Mouse (Mus musculus) intestine, postnatal 0 days (tissue): ENCODE measurements around the gene Cbx2. TPM values are rescaled to one million over a fixed set of nuclear protein-coding genes. Genes with fewer than 3 reads are reported as not detected.

Experiments used
- ATAC-seq: fragments of 200-750 bp; cut with Nextera tagmentation; 2 replicates; pipeline ENCODE4 v1.8.0; 2017; ENCODE audit warnings: mild to moderate bottlenecking, moderate TSS enrichment, moderate library complexity
- H3K27ac ChIP-seq: fragments of 300-500 bp; sonication (generic); 2 replicates; pipeline ENCODE4 v1.5.1; 2014; ENCODE audit warnings: mild to moderate bottlenecking, low read depth, low read length, moderate library complexity
- H3K27me3 ChIP-seq: fragments of 300-500 bp; sonication (generic); replicated peaks from 2 replicates; pipeline ENCODE4 v1.6.1; 2014; ENCODE audit warnings: low read length, mixed read lengths; ENCODE audit not compliant: control insufficient read depth, insufficient read depth
- H3K36me3 ChIP-seq: fragments of 300-500 bp; sonication (generic); 2 replicates; pipeline ENCODE4 v1.6.1; 2014; ENCODE audit warnings: mild to moderate bottlenecking, moderate library complexity; ENCODE audit not compliant: control insufficient read depth, insufficient read depth
- H3K4me1 ChIP-seq: fragments of 300-500 bp; sonication (generic); replicated peaks from 2 replicates; pipeline ENCODE4 v1.6.1; 2014; ENCODE audit warnings: antibody characterized with exemption, low read length, mixed read lengths; ENCODE audit not compliant: control insufficient read depth, insufficient read depth
- H3K4me2 ChIP-seq: fragments of 300-500 bp; sonication (generic); replicated peaks from 2 replicates; pipeline ENCODE4 v1.6.1; 2014; ENCODE audit warnings: low read depth, mild to moderate bottlenecking, moderate library complexity
- H3K4me3 ChIP-seq: fragments of 300-500 bp; sonication (generic); 2 replicates; pipeline ENCODE4 v1.5.1; 2014; ENCODE audit warnings: low read depth, low read length
- H3K9ac ChIP-seq: fragments of 300-500 bp; sonication (generic); 2 replicates; pipeline ENCODE4 v1.6.1; 2014; ENCODE audit warnings: mild to moderate bottlenecking, low read depth, low read length
- H3K9me3 ChIP-seq: fragments of 300-500 bp; sonication (generic); 2 replicates; pipeline ENCODE4 v1.6.1; 2016; ENCODE audit warnings: mixed run types; ENCODE audit not compliant: control insufficient read depth
- CTCF ChIP-seq: sonication (generic); IDR thresholded peaks from 2 replicates; pipeline ENCODE4 v1.5.1; 2016; ENCODE audit warnings: low read depth, mild to moderate bottlenecking, control low read depth, antibody characterized with exemption, moderate library complexity
- WGBS: fragments of 180-500 bp; shearing (Covaris S2); extraction: QIAGEN DNeasy Blood & Tissue Kit; methylation state at CpG from one replicate; pipeline ENCODE4 v1.1.7; 2014; 5-methylcytosine and 5-hydroxymethylcytosine counted together
- polyA plus RNA-seq: library from polyadenylated mRNA; unstranded; fragments of >200 nt; fragmentation: Nextera tagmentation; extraction: Ambion mirVana; gene quantifications from 2 replicates; pipeline ENCODE4 v1.2.1, GENCODE M21; 2015

The Cbx2 gene
- polyA plus RNA-seq, 1 experiment from 2014 or later: 4.9 TPM

DNA sequence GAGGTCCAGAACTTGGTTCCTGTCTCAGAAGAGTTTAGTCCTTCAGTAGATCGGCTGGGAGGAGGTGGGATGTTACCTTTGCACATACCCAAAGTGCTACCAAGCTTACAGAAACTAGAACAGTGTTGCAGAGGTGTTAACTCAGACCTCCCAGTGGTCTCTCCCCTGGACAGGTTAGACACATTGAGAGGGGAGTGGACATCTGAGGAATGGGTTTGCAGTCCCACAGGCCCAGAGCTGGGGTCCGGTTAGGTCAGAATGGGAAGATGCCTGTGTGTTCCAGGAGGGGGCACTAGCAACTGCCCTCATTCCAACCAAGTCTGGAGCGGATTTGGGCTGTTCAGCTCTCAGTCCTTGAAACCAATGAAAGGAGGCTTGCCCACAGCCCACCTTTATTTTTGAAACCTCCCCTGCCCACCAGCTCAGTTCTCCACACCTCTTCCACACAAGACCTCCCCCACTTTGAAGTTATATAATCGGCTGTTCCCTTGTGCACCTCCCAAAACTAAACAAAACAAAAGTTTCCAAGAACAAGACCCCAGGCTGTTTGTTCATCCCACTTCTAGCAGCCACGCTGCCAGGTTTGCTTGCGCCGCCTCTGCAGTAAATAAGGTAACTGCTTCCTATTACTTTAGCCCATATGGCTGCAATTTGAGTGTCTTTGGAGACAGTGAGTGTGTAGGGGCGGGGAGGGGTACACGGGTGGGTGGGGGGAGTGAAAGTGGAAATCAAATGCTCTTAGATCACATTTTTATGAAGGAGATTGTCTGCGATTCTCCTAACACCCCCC is 21.2 kb downstream of the Cbx2 start:
- no peak overlapping the region for H3K27ac ChIP-seq
- H3K4me2 ChIP-seq: peak overlapping the region; percentile 39; the same call in 1 of the 2 replicates
- H3K9ac ChIP-seq: no peak overlapping the region
- no peak for ATAC-seq
- H3K9me3 ChIP-seq: no peaks in the 10 kb centered on the region
- peaks cover 77% of the 10 kb centered on the region for H3K27me3 ChIP-seq
- 5% methylated on average over 10 of the region's 10 CpGs for WGBS
- H3K36me3 ChIP-seq: peaks cover 2% of the 10 kb centered on the region; the same call in 1 of the 2 replicates
- H3K4me1 ChIP-seq: peaks cover 24% of the 10 kb centered on the region
- H3K4me3 ChIP-seq: no peak overlapping the region; the same call in 1 of the 2 replicates
- TF ChIP-seq CTCF: peak; percentile 73

DNA sequence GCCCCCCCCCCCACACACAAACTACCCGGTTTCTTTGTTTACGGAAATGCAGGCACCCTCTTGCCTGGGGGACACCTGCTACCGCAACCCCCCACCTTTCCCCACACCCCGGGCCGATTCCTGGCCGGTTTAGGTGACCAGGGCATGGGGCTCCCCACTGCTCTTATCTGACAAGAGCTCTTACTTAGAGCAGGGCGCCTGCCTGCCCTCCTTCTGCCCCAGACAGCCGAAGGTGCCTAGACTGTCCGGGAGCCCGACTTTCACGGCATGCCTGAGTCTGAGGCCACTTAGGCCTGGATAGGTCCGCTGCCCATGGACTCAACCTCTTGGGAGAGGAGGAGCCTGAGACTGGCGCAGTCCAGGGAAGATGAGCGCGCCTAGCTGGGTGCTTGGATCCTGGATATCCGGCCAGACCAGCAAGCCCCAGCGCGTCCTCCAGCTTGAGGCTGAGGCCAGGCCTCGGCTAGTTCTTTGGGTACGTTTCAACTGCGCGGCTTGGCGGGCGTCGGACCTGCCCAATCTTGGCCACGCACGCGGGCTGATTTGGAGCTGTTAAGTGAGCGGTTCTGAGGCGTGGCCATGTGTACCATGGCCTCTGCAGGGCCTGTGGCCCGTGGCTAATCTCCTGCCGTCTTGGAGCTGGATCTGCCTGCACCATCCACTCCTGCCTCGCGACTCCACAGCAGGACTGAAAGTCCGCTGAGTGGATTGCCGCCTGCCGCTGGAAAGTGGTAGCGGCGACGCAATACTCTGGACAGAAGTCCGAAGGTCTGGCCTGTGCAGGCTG is 22.0 kb downstream of the Cbx2 start:
- Histone ChIP-seq H3K4me1 (peaks cover 20% of the 10 kb centered on the region), H3K9ac (no peak overlapping the region), H3K4me2 (peak overlapping the region; percentile 39), H3K9me3 (no peaks in the 10 kb centered on the region), H3K36me3 (no peaks in the 10 kb centered on the region), H3K4me3 (peak overlapping the region; percentile 21; the same call in 1 of the 2 replicates), H3K27me3 (peaks cover 84% of the 10 kb centered on the region), H3K27ac (no peak overlapping the region)
- peak; percentile 71 for TF ChIP-seq CTCF
- 3% methylated on average over 41 of the region's 41 CpGs for WGBS
- peak; percentile 41 for ATAC-seq

DNA sequence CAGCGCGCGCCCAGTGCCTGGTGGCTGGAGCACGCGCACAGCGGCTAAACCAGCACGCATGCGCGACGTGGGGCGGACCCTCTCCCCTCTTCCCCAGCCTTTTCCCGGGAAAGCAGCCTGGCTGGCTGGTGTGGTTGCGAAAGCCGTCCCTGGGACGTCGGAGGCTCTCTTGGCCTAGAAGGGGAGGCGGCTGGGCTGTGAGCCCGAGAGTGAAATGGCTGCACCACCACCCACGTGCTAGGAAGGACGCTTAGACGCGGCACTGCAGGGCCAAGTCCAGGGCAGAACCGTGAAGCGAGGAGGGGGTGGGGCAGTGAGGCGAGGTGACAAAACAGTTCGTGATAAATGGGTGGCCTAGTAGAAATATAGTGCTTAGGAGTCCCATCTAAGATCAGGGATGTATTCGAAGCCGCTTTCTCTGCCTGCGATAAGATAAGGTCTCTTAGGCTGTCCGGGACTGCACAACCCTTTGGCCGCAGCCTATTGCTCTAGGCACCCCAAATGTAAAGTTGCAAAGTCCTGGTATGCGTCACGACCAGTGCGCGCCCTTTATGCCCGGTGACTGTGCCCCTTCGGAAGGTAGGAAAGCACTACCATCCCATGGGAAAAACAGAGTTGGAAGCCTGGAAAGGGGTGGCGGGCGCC is 24.0 kb downstream of the Cbx2 start:
- Histone ChIP-seq H3K4me1 (peaks cover 17% of the 10 kb centered on the region), H3K9ac (no peak overlapping the region)

DNA sequence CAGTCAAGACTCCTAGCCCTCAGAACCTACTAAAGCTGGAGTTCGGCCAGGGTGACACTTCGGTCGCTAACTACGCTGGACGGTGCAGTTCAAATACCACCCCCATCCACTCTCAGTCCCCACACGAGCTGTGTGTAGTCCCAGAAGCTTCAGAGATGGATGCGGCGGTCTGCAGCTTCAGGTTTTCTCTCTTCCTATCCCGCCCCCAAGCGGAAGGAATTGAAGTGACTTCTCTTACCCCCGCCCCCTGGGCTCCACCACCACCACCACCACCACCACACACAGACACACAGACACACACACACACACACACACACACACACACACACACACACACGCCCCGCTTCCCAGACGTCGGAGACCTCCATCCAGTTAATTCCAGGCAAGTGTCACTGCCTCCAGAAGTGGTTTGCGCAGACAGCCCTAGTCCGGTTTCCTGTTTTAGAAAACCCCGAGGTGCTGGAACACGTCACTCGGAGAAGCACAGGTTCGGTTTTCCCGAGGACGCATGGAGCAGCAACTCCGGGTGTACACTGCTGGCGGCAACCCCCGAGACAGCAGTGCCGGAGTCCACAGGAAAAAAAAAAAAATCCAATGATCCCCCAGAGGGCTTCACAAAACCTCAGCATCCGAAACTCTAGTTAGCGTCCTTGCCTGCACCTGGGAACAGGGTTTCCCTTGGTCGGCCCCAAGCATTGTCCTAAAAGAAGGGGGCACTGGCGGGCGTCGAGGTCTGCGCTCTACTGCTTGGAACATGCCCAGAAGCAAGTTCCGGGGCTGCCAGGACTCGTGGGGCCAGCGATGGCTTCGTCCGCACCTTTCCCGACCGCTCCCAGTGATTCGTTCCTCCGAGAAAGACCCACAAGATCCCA is 24.7 kb downstream of the Cbx2 start:
- Histone ChIP-seq H3K4me3 (0 out of 2 replicates have a peak overlapping the region, but pooled peaks have one; percentile 6), H3K9me3 (no peaks in the 10 kb centered on the region), H3K27me3 (peaks cover 93% of the 10 kb centered on the region), H3K27ac (no peak overlapping the region), H3K36me3 (no peaks in the 10 kb centered on the region), H3K4me1 (peaks cover 22% of the 10 kb centered on the region), H3K9ac (no peak overlapping the region), H3K4me2 (peak overlapping the region; percentile 51)
- TF ChIP-seq CTCF: peak; percentile 59
- WGBS: 2% methylated on average over 43 of the region's 43 CpGs
- no peak for ATAC-seq

More for the DNA sequence above, 24.0 kb downstream of the Cbx2 start:
- Histone ChIP-seq H3K27me3 (peaks cover 93% of the 10 kb centered on the region), H3K36me3 (no peaks in the 10 kb centered on the region), H3K4me3 (peak overlapping the region; percentile 6; the same call in 1 of the 2 replicates), H3K27ac (no peak overlapping the region), H3K4me2 (peak overlapping the region; percentile 51), H3K9me3 (no peaks in the 10 kb centered on the region)
- ATAC-seq: peak; percentile 39
- TF ChIP-seq CTCF: no peak
- under 1% methylated on average over 39 of the region's 39 CpGs for WGBS

DNA sequence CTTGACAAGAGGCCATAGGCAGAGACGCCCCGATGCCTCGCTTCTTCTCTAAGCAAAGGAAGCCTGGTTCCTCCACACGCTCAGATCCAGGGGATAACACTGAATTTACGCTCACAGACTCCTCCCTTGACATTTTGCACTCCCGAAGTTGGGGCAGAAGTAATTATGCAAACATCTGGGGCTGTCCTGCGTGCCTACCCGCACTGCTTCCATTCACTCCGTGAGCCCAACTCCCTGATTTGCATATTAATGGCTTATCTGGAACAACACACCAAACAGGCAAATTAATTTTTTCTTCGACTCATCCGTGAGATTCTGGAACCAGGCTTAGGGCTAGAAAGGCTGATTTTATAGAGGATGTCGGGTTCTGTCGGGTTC is 25.4 kb downstream of the Cbx2 start:
- no peak overlapping the region for H3K9ac ChIP-seq
- H3K27ac ChIP-seq: no peak overlapping the region
- no peak for TF ChIP-seq CTCF
- H3K27me3 ChIP-seq: peaks cover 92% of the 10 kb centered on the region
- H3K4me3 ChIP-seq: no peak overlapping the region
- 2% methylated on average over 13 of the region's 13 CpGs for WGBS
- no peaks in the 10 kb centered on the region for H3K9me3 ChIP-seq
- peaks cover 25% of the 10 kb centered on the region for H3K4me1 ChIP-seq
- ATAC-seq: no peak
- peak overlapping the region; percentile 51 for H3K4me2 ChIP-seq
- H3K36me3 ChIP-seq: no peaks in the 10 kb centered on the region
